Mouse (Mus musculus) MN1 (cell line): Measurements from ENCODE around the gene Rnf32.

Source experiments
- DNase-seq: peaks from one replicate; pipeline ENCODE4 v3.0.0-alpha.2; 2016; ENCODE audit warnings: low spot score

Rnf32 gene

GRCm38 (mm10) chr5:29195570-29196263 is at the start of gene Rnf32:
Rnf32 (plus strand) TSS chr5:29195992.
- DNase-seq = peak; percentile 95

GRCm38 (mm10) chr5:29150146-29150545 is 45.6 kb upstream of the Rnf32 start:
- DNase-seq = no peak

DNA sequence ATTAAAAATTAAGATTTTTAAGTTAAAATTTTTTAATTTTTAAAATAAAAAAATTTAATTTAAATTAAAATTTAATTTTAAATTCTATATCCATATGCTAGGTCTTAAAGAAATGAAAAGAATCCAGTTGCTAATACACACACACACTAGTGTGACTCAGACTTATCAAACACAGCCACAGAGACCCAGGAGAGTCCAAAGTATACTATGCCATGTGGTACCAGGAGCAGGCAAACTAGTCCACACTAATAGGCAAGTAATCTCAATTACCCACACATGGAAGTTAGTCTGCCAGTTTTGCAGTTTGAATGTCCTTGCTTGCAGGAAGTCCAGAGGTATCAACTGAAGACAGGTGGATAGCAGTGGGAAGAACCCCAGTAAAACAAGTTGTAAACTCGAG is 35.9 kb upstream of the Rnf32 start:
- DNase-seq = no peak

- no peak for DNase-seq
Measured at GRCm38 (mm10) chr5:29166947-29167346, 28.8 kb upstream of the Rnf32 start.

DNA sequence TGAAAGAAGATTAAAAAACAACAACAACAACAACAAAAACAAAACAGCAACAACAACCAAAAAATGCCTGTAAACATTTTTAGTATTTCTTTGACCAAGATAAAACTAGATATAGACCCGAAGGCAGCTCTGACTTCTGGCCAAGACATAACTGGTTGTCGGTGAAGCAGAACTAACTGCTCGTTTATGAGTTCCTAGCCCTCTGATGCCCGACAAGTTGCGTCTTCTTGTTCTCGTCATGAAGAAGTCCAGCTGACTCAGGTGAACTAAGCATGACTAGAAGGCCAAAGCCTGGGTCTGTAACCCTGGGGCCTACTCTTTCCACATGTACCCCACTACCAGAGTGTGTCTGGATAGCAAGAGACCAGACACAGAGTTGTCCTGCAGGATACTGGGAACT is 25.6 kb upstream of the Rnf32 start:
- DNase-seq = no peak

GRCm38 (mm10) chr5:29171165-29171564 is 24.6 kb upstream of the Rnf32 start:
- no peak for DNase-seq

DNA sequence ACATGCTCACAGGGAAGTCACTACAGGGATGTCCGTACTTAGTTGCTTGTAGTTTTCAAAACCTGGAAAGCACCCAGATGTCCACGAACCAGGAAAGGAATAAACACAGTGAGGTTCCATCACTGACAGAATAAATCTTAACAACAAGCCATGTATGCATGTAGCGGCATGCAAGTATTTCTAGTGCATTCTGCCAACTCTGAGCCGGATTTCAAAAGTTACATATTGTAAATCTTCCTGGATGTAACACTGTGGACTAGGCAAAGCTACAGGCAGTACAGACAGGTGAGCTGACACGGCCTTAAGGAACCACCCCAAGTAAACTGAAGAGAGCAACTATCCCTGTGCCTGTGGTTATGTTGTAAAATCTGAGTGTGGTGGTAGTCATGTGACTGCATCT is 9.0 kb upstream of the Rnf32 start:
- DNase-seq = no peak

- DNase-seq = no peak
Measured at GRCm38 (mm10) chr5:29195231-29195569, 592 bp upstream of the Rnf32 start.

GRCm38 (mm10) chr5:29196264-29196658 is 469 bp downstream of the Rnf32 start:
- no peak for DNase-seq

DNA sequence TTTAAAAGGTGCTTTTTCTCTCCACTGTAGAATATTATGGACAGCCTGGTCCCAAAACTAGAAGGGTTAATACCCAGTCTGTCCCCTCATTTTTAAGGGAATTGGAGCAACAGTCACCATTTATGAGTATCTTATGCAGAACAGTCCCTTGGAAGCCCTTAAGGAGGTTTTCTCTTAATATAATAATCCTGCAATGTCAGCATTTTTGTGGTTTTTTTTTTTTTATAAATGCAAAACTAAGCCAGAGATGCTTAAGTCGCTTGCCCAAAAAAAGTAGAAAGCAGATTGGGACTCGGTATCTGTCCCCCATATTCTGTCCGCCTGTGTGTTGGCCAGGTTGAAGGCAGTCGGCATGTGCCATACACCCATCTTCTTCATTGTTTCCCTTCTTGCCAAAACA is 1.4 kb downstream of the Rnf32 start:
- no peak for DNase-seq

GRCm38 (mm10) chr5:29198960-29199488 is 3.2 kb downstream of the Rnf32 start:
- no peak for DNase-seq

DNA sequence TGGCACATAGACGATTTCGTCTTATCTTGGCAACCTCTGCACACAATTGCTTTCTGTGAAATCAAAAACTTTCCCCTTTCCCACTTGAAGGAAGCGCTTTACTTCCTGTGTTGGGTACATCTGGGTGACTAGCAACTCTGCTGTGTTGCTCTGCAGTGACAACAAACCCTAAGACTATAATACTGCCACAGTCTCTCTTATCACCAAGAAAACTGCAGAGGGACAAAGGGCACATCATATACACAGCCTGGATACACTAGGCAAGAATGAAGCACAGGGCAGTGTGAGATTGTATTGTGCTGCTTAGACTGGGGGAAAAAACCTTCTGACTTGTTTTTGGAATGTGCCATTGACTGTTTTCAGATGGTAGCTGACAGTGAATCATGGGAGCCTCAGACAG is 4.1 kb downstream of the Rnf32 start:
- DNase-seq = no peak

DNA sequence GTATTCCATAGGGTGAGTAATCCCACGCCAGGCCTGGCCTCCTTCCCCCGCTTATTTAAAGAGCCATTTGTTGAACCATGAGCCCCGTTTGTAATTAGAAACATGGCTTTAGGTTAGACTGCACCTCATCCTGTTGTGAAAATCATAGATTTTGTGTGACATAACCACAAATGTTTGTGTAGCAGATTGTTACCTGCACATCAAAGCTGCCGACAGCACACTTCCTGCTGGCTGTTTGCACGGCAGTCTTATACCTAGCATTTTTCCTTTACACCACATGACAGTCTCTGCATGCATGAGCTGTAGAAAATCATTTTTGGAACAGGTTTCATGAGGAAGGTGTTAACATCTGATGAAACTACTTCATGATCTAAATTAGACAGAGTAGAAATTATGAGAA is 9.9 kb downstream of the Rnf32 start:
- no peak for DNase-seq

DNA sequence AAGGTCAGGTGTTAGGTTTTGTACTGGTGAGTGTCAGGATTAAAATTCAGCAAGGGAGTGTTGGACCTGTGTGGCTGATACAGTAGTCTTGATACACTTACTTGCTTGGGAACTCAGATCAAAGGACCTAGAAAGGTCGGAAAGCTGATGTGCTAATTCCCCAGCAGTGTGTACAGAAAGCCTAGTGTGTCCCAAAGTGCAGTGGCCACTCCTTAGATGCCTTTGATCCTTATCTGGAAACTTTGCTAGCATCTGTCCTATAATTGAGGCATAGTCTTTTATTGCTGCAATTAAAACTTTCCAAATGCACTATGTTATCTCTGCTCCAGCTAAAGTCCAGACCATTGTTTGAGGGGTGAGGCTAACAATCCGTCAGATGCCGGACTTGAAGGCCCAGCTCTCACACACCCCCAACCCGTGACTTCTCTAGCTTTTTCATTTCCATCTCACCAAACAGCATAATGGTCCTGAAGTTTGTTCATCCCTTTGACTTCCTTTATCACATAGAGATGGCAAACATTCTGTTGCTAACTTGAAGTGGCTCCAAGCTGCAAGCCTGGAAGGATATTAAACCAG is 16.3 kb downstream of the Rnf32 start:
- DNase-seq = no peak

DNA sequence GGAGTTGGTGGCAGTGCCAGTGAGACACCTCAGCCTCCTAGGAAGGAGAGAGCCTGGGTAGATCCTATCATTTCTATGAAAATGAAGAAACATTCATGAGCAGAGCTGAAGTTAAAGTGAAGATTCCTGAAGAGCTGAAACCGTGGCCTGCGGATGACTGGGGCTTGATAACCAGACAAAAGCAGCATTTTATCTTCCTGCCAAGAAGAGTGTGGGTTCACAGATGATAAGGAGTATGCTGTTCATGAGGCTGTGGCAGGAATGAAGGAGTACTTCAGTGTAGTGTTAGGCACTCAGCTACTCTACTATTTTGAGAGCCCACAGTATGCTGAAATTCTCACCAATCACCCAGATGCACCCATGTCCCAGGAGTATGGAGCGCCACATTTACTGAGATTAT is 22.2 kb downstream of the Rnf32 start:
- DNase-seq = no peak

- DNase-seq = no peak
Measured at GRCm38 (mm10) chr5:29224089-29224488, 28.3 kb downstream of the Rnf32 start.

- DNase-seq = no peak
Measured at GRCm38 (mm10) chr5:29230481-29230880, 34.7 kb downstream of the Rnf32 start.

DNA sequence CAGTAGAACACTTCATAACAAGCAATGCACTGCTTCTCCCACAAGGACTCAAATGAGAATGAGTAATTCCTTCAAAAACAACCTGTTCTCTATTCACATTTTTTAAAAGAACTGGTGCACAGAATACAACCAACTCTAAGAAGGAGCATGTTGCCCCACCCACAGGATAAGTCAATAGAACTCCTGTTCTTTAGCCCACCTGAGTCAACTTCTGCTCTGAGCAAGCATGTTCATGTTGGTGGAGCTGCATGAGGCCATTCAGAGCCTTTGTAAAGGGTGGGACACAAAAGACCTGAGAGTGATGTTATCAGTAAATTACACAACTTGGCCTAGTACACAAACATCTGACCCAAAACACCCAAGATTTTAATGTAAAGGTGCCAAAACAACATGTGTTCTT is 42.6 kb downstream of the Rnf32 start:
- no peak for DNase-seq

DNA sequence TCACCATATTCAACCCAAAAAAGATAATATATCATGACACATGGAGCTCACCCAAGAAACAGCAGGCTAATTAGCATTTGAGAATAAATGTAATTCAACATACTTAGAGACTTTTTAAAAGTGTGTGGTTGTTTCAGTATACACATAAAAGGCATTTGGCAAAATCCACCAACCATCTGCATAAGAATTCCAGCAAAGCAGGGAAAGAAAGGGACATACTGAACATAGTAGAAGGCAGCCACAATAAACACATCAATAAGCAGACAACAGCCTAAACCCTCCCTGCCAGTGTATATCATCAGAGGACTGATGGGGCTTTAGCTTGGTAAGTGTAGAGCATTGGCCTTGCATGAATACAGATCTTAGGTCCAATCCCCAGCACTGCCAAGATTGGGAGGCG is 49.0 kb downstream of the Rnf32 start:
- DNase-seq = no peak

DNA sequence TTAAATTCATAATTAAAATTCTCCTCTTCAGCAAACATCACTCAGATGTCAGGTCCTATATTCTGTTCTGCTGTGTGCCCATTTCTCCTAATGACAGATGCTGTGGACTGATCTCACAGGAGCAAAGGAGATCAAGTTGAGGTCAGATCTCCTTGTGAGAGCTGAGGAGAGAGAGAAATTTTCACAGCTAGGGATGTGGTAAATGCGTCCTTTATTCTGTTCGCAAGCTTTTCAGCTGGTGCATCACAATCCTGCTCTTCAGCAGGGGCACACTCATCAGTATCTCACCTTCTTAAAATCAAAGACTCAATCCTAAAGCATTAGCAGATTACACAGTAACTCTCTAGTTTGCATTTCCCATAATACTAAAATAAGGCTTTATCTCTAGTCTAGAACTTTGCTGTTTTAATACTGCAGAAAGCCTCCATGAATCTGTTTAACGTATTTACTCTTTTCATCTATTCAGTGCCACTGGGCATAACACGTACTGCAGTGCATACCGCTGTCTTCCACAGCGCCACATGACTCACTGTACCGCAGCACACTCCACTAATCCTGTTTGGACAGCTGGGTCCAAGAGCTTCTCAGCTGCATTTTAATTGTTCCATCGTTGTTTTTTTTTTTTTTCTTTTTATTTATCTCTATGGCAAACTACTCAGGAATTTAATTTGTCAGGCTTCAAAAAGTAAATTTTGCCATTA is 55.2 kb downstream of the Rnf32 start:
- peak; percentile 21 for DNase-seq

- DNase-seq = no peak
Measured at GRCm38 (mm10) chr5:29251496-29251873, 55.7 kb downstream of the Rnf32 start.

- DNase-seq = no peak
Measured at GRCm38 (mm10) chr5:29253876-29254275, 58.1 kb downstream of the Rnf32 start.

DNA sequence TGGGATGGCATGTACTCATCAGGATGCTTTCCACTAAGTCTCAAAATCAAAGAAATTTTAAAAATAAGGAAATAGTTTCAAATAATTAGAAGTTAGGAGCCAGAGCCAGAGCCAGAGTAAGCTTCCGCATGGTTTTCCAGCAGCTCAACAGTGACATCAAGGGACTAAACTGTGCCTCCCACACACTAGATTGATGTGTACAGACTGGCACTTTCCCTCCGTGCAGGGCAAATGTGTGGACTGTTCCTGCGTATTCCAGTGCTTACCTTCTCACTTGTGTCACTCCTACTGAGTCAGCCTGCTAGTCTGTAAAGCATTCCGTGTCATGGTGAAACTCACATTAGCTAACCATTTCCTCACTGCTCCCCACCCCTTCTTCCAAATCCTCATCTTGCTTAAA is 75.1 kb downstream of the Rnf32 start:
- DNase-seq = no peak
